Mouse (Mus musculus) testis, adult 2 months (tissue): ENCODE data around the gene Gm11983.

Experiments
- CTCF ChIP-seq: fragments of 200-500 bp; IDR thresholded peaks from 2 replicates; pipeline ENCODE4 v1.5.1; 2012; ENCODE audit warnings: low read depth, mild to moderate bottlenecking, inconsistent platforms, low read length, moderate library complexity; ENCODE audit not compliant: control insufficient read depth, insufficient read depth, insufficient replicate concordance
- POLR2A ChIP-seq: fragments of 200-500 bp; IDR thresholded peaks from 2 replicates; pipeline ENCODE4 v1.6.1; 2012; ENCODE audit warnings: low read depth, mild to moderate bottlenecking, inconsistent platforms, low read length, moderate library complexity; ENCODE audit not compliant: control insufficient read depth

GRCm38 (mm10) chr11:6855942-6856341, 18.5 kb upstream of the Gm11983 start:
- TF ChIP-seq POLR2A (no peak), CTCF (no peak)
